Comparison of ENCODE assay signal across 9 mouse cellular contexts in the genomic region with DNA sequence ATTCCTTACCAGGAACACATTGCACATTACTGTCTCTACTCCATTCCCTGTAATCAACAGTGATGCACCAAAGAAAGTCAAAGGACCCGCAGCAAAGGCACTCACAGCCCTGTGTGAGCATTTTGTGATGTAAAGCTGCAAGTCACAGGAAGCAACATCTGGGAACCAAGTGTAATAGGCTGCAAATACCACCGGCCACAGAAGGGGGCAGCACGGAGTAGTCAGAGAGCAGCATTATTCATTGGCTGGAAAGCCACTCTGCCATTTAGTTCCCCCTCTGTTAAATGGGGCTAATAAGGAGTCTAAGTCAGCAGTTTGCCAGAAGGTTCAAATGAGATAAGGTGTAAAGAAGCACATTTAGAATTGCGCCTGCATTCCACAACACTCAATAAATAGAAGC.
DNase-seq lines count a peak whose midpoint lies in the region; ATAC-seq lines count a peak whose summit lies in the region.
"Had no signal": no experiment of that assay in that cellular context is flagged by ENCODE, and none has a peak within 500 bp of the region (broad histone marks: within the 10 kb centered on the region; RNA-seq: fewer than 3 reads in every experiment).

No protein-coding gene starts in this region.

- no peak for ATAC-seq in limb, embryonic 11.5 days (ENCODE audit: insufficient number of reproducible peaks, low FRiP score, low TSS enrichment, low read depth)

- H3K27me3 ChIP-seq in limb, embryonic 11.5 days (ENCODE audit: control insufficient read depth, insufficient read depth, low read length) = no peaks in the 10 kb centered on the region
- H3K27me3 ChIP-seq: embryonic facial prominence, embryonic 13.5 days had no signal

- WGBS in limb, embryonic 11.5 days = 36% methylated on average over 4 of the region's 4 CpGs

- no peak overlapping the region for H3K27ac ChIP-seq in limb, embryonic 11.5 days (replicated peaks; ENCODE audit: low read depth, low read length)
- H3K27ac ChIP-seq: embryonic facial prominence, embryonic 13.5 days had no signal

- no peaks in the 10 kb centered on the region for H3K9me3 ChIP-seq in limb, embryonic 11.5 days (ENCODE audit: control insufficient read depth, low read length)
- H3K9me3 ChIP-seq: embryonic facial prominence, embryonic 13.5 days had no signal

- peak; percentile 4 to 30 for DNase-seq in adrenal gland, adult 18-20 months (ENCODE audit: low spot score in 2 of 2)
- DNase-seq in adrenal gland, adult 8-10 months = no peak
- peak; percentile 6 for DNase-seq in layer of hippocampus, adult 11-12 months (ENCODE audit: low spot score)
- DNase-seq in layer of hippocampus, postnatal 36 days = no peak
- DNase-seq in NIH3T3 (ENCODE audit: low read depth) = peak; percentile 28
- DNase-seq in limb, embryonic 11.5 days (ENCODE audit: low spot score) = peak; percentile 79
- no peak for DNase-seq in spleen, postnatal 36 days (ENCODE audit: low spot score in 2 of 2)
- no peak for DNase-seq in ovary, postnatal 14 days (ENCODE audit: low spot score)

- no peak overlapping the region for H3K9ac ChIP-seq in limb, embryonic 11.5 days (ENCODE audit: low read length)
- H3K9ac ChIP-seq: embryonic facial prominence, embryonic 13.5 days had no signal

- no peak overlapping the region for H3K4me3 ChIP-seq in limb, embryonic 11.5 days (ENCODE audit: low read depth, low read length)
- H3K4me3 ChIP-seq: embryonic facial prominence, embryonic 13.5 days had no signal

- H3K4me2 ChIP-seq in limb, embryonic 11.5 days (ENCODE audit: low read depth, severe bottlenecking) = no peak overlapping the region
- H3K4me2 ChIP-seq: embryonic facial prominence, embryonic 13.5 days had no signal

- 0 out of 2 replicates have a peak, but pooled peaks cover 4% of the 10 kb centered on the region for H3K4me1 ChIP-seq in limb, embryonic 11.5 days (ENCODE audit: control insufficient read depth, insufficient read depth, low read length)
- H3K4me1 ChIP-seq: embryonic facial prominence, embryonic 13.5 days had no signal

- H3K36me3 ChIP-seq in limb, embryonic 11.5 days (ENCODE audit: control insufficient read depth, insufficient read depth, low read length) = no peaks in the 10 kb centered on the region
- H3K36me3 ChIP-seq: embryonic facial prominence, embryonic 13.5 days had no signal

Comparison
In these comparisons a context has a peak if more than half of its experiments do, and no peak if none do; other contexts are left out.
1. DNase-seq: peak in adrenal gland, adult 18-20 months (2 of 2), layer of hippocampus, adult 11-12 months (single experiment), NIH3T3 (single experiment) and limb, embryonic 11.5 days (single experiment); none in adrenal gland, adult 8-10 months (single experiment), layer of hippocampus, postnatal 36 days (0 of 2), spleen, postnatal 36 days (0 of 2) and ovary, postnatal 14 days (single experiment).